Mouse (Mus musculus) CH12.LX (cell line): Measurements from ENCODE around the gene Ptgir. TPM values are rescaled to one million over a fixed set of nuclear protein-coding genes. Genes with fewer than 3 reads are reported as not detected.

Experiments
- DNase-seq: peaks from one replicate; pipeline ENCODE4 v3.0.0-alpha.2; 2013; ENCODE audit errors: extremely low read depth
- H3K27ac ChIP-seq: 2 replicates; pipeline ENCODE4 v1.5.1; 2012; ENCODE audit warnings: low read depth, mild to moderate bottlenecking, control low read depth, moderate library complexity; ENCODE audit not compliant: insufficient read depth
- H3K27me3 ChIP-seq: replicated peaks from 2 replicates; pipeline ENCODE3; 2012; ENCODE audit warnings: inconsistent platforms
- H3K36me3 ChIP-seq, 2 experiments: replicated peaks in 1 of 2; 2 replicates each; pipeline versions ENCODE3 to v1.6.1; 2012; ENCODE audit warnings: inconsistent platforms in 1 of 2, low read length in 1 of 2, mild to moderate bottlenecking in 1 of 2, mixed read lengths in 1 of 2, moderate library complexity in 1 of 2; ENCODE audit not compliant: control insufficient read depth in 1 of 2, insufficient read depth in 1 of 2
- H3K4me1 ChIP-seq, 2 experiments: 2 replicates each; pipeline ENCODE4 v1.6.1; 2012; ENCODE audit warnings: inconsistent platforms in 1 of 2, moderate library complexity in 1 of 2; ENCODE audit not compliant: insufficient read depth in 2 of 2, control insufficient read depth in 1 of 2
- H3K4me2 ChIP-seq: 2 replicates; pipeline ENCODE4 v1.6.1; 2012; ENCODE audit warnings: low read depth, mild to moderate bottlenecking, control low read depth; ENCODE audit not compliant: poor library complexity, insufficient read depth, severe bottlenecking
- H3K4me3 ChIP-seq, 3 experiments: fragments of 150-350 bp in 1 of 3; sonication (generic) in 1 of 3; replicated peaks in 1 of 3; 2 replicates each; pipeline versions ENCODE3 to v1.5.1; 2011 to 2012; ENCODE audit warnings: low read depth in 2 of 3, low read length in 2 of 3, mild to moderate bottlenecking in 2 of 3, moderate library complexity in 2 of 3, control low read depth in 1 of 3, improper control_type of control experiment in 1 of 3, inconsistent platforms in 1 of 3, mixed read lengths in 1 of 3; ENCODE audit not compliant: poor library complexity in 1 of 3
- H3K79me2 ChIP-seq: replicated peaks from 2 replicates; pipeline ENCODE4 v1.6.1; 2012; ENCODE audit warnings: mild to moderate bottlenecking, moderate library complexity; ENCODE audit not compliant: control insufficient read depth, poor library complexity, insufficient read depth, severe bottlenecking; ENCODE audit errors: extremely low read depth
- H3K9ac ChIP-seq: 2 replicates; pipeline ENCODE4 v1.6.1; 2012; ENCODE audit warnings: low read depth, mild to moderate bottlenecking, control low read depth, moderate library complexity; ENCODE audit not compliant: insufficient read depth
- H3K9me3 ChIP-seq: replicated peaks from 2 replicates; pipeline ENCODE3; 2012; ENCODE audit warnings: low read length, inconsistent platforms, mixed read lengths
- BHLHE40 ChIP-seq: IDR thresholded peaks from 2 replicates; pipeline ENCODE4 v1.6.1; 2011; ENCODE audit warnings: mild to moderate bottlenecking, low read depth, low read length, improper control_type of control experiment
- CHD1 ChIP-seq: IDR thresholded peaks from 2 replicates; pipeline ENCODE4 v1.6.1; 2012; ENCODE audit warnings: low read depth, low read length, improper control_type of control experiment, inconsistent platforms
- CHD2 ChIP-seq: IDR thresholded peaks from 2 replicates; pipeline ENCODE4 v1.6.1; 2011; ENCODE audit warnings: low read length, improper control_type of control experiment
- E2F4 ChIP-seq: IDR thresholded peaks from 2 replicates; pipeline ENCODE4 v1.6.1; 2011; ENCODE audit warnings: low read depth, low read length, improper control_type of control experiment; ENCODE audit not compliant: insufficient replicate concordance
- ETS1 ChIP-seq: conservative IDR thresholded peaks from 2 replicates; pipeline ENCODE4 v1.6.1; 2012; ENCODE audit warnings: low read depth, mild to moderate bottlenecking, inconsistent platforms, low read length, improper control_type of control experiment, moderate library complexity
- IRF4 ChIP-seq: IDR thresholded peaks from 2 replicates; pipeline ENCODE4 v1.6.1; 2014; ENCODE audit warnings: low read depth, mild to moderate bottlenecking, inconsistent platforms, low read length, improper control_type of control experiment
- JUN ChIP-seq: IDR thresholded peaks from 2 replicates; pipeline ENCODE4 v1.6.1; 2011; ENCODE audit warnings: low read depth, mild to moderate bottlenecking, low read length, improper control_type of control experiment, moderate library complexity; ENCODE audit not compliant: insufficient read depth
- KAT2A ChIP-seq: IDR thresholded peaks from 2 replicates; pipeline ENCODE4 v1.6.1; 2012; ENCODE audit warnings: low read length, improper control_type of control experiment, inconsistent platforms; ENCODE audit not compliant: insufficient replicate concordance
- MAZ ChIP-seq: IDR thresholded peaks from 2 replicates; pipeline ENCODE4 v1.6.1; 2012; ENCODE audit warnings: low read depth, mild to moderate bottlenecking, inconsistent platforms, low read length, improper control_type of control experiment, moderate library complexity
- MEF2A ChIP-seq: IDR thresholded peaks from 2 replicates; pipeline ENCODE4 v1.6.1; 2014; ENCODE audit warnings: low read depth, mild to moderate bottlenecking, inconsistent platforms, low read length, improper control_type of control experiment, borderline replicate concordance
- NELFE ChIP-seq: IDR thresholded peaks from 2 replicates; pipeline ENCODE4 v1.6.1; 2011; ENCODE audit warnings: low read depth, low read length, improper control_type of control experiment
- POLR2A ChIP-seq: IDR thresholded peaks from 2 replicates; pipeline ENCODE4 v1.6.1; 2011; ENCODE audit warnings: low read depth, mild to moderate bottlenecking, improper control_type of control experiment, low read length
- RCOR1 ChIP-seq: conservative IDR thresholded peaks from 2 replicates; pipeline ENCODE4 v1.6.1; 2012; ENCODE audit warnings: low read depth, mild to moderate bottlenecking, inconsistent platforms, low read length, improper control_type of control experiment
- SIN3A ChIP-seq: IDR thresholded peaks from 2 replicates; pipeline ENCODE4 v1.6.1; 2012; ENCODE audit warnings: low read length, improper control_type of control experiment, inconsistent platforms
- TBP ChIP-seq: conservative IDR thresholded peaks from 2 replicates; pipeline ENCODE4 v1.6.1; 2011; ENCODE audit warnings: low read depth, low read length, improper control_type of control experiment
- ZKSCAN1 ChIP-seq: IDR thresholded peaks from 2 replicates; pipeline ENCODE4 v1.6.1; 2012; ENCODE audit warnings: low read depth, inconsistent platforms, low read length, improper control_type of control experiment, borderline replicate concordance
- ZNF384 ChIP-seq: IDR thresholded peaks from 2 replicates; pipeline ENCODE4 v1.6.1; 2012; ENCODE audit warnings: low read depth, low read length, improper control_type of control experiment, inconsistent platforms
- dilution Hi-C: fragments of 300-500 bp; cut with MboI; formaldehyde crosslinking; loops from 2 replicates; pipeline ENCODE4 v1.14.3; 2020; ENCODE audit warnings: low sequenced_read_pairs; ENCODE audit not compliant: extremely low pct_unique_long_range_greater_than_20kb, extremely low pct_ligation_motif_present
- in situ Hi-C: fragments of 300-500 bp; cut with MboI; formaldehyde crosslinking; loops from 3 replicates; pipeline ENCODE4 v1.14.3; 2019; ENCODE audit warnings: low sequenced_read_pairs, low pct_ligation_motif_present, low pct_unique_long_range_greater_than_20kb, mixed read lengths
- polyA plus RNA-seq: library from polyadenylated mRNA; unstranded; fragments of >175 nt; gene quantifications from 2 replicates; pipeline ENCODE4 v1.2.1, GENCODE M21; 2012; ENCODE audit warnings: low read depth; ENCODE audit not compliant: insufficient read length
- total RNA-seq, 2 experiments: library from RNA; depleted of rRNA; stranded (reverse); fragments of 300-350 nt in 1 of 2; fragments of >200 nt in 1 of 2; gene quantifications; 2 replicates each; pipeline ENCODE4 v1.2.3; 2012 to 2014

Gene Ptgir
- total and polyA plus RNA-seq, 3 experiments, result 3.8 to 31.1 (median 7.0) TPM

DNA sequence AGATGAGACGGTGACA is 31.2 kb upstream of the Ptgir start, which contains the start of gene Dact3:
Dact3 (plus strand) TSS at position 8 of the 16 bp plus-strand sequence.
- H3K27ac ChIP-seq, result peak within 1 kb of the TSS; percentile 43; the same call in 1 of the 2 replicates
- in situ Hi-C loops, result no loop called here
- no peak for DNase-seq
- peak within 1 kb of the TSS; percentile 55 to 72 (median 70) for H3K4me3 ChIP-seq
- dilution Hi-C loops, result no loop called here
- H3K9ac ChIP-seq, result peak within 1 kb of the TSS; percentile 81
- H3K4me2 ChIP-seq, result peak within 1 kb of the TSS; percentile 83
- TF ChIP-seq CHD1, result no peak
- TF ChIP-seq RCOR1, result no peak
- TF ChIP-seq ETS1, result no peak
- TF ChIP-seq ZKSCAN1, result no peak
- TF ChIP-seq E2F4, result no peak
- no peak for TF ChIP-seq BHLHE40
- no peak for TF ChIP-seq KAT2A
- no peak for TF ChIP-seq IRF4
- TF ChIP-seq ZNF384, result no peak
- no peak for TF ChIP-seq CHD2
- TF ChIP-seq JUN, result no peak
- no peak for TF ChIP-seq TBP
- no peak for TF ChIP-seq SIN3A
- no peaks in the 10 kb centered on the region for H3K9me3 ChIP-seq
- H3K36me3 ChIP-seq, result peaks cover 12 to 42% of the 10 kb centered on the region in 2 experiments
- H3K27me3 ChIP-seq, result no peaks in the 10 kb centered on the region
- H3K79me2 ChIP-seq, result no peaks in the 10 kb centered on the region
- H3K4me1 ChIP-seq, result peaks cover 6 to 34% of the 10 kb centered on the region in 2 experiments

DNA sequence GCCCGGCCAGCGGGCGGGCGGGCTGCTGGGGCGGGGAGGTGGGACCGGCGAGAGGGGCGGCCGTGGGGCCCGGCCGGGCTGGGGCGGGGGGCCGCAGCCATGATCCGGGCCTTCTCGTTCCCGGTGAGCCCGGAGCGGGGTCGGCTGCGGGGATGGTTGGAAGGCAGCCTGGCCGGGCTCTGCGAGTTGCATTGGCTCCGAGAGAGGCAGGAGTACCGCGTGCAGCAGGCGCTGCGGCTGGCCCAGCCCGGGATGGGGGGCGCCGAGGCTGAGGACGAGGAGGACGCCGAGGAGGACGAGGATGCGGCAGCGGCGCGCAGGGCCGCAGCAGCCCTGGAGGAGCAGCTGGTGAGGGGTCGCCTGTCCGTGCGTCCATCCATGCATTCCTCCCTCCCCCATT is 31.0 kb upstream of the Ptgir start:
- peak overlapping the region; percentile 20 for H3K9ac ChIP-seq
- dilution Hi-C loops (no loop called here), in situ Hi-C loops (no loop called here)
- TF ChIP-seq MAZ, result 0 out of 2 replicates have a peak, but pooled peaks have one; percentile 10
- TF ChIP-seq POLR2A, result no peak; the same call in 1 of the 2 replicates
- 0 out of 2 replicates have a peak, but pooled peaks have one; percentile 6 for TF ChIP-seq KAT2A
- no peak for TF ChIP-seq ZKSCAN1
- TF ChIP-seq NELFE, result peak; percentile 45; the same call in 1 of the 2 replicates
- no peak for TF ChIP-seq MEF2A
- H3K9me3 ChIP-seq, result no peaks in the 10 kb centered on the region
- no peaks in the 10 kb centered on the region for H3K79me2 ChIP-seq
- H3K4me1 ChIP-seq, result peaks cover 6 to 36% of the 10 kb centered on the region in 2 experiments
- no peaks in the 10 kb centered on the region for H3K27me3 ChIP-seq
- DNase-seq, result no peak
- peak overlapping the region; percentile 55 to 72 (median 70) for H3K4me3 ChIP-seq
- H3K27ac ChIP-seq, result no peak overlapping the region; the same call in 1 of the 2 replicates
- peak overlapping the region; percentile 52 for H3K4me2 ChIP-seq
- peaks cover 12 to 39% of the 10 kb centered on the region in 2 experiments for H3K36me3 ChIP-seq
